Mouse (Mus musculus): Measurements from ENCODE around the gene Acot11.
"Not testable (repeated sequence)": the region's sequence is repeated elsewhere in the genome, so short reads cannot be mapped to it uniquely, and the experiment has no call there.

Acot11 gene

GRCm38 (mm10) chr4:106811162-106811561 is 6.4 kb upstream of the Acot11 start:
- DNase-seq (ENCODE audit: extremely low read depth, low read depth, low spot score): no peak

- DNase-seq (ENCODE audit: extremely low read depth, low read depth, low spot score): no peak
These were observed 5.2 kb upstream of the Acot11 start for GRCm38 (mm10) chr4:106810039-106810438.

DNA sequence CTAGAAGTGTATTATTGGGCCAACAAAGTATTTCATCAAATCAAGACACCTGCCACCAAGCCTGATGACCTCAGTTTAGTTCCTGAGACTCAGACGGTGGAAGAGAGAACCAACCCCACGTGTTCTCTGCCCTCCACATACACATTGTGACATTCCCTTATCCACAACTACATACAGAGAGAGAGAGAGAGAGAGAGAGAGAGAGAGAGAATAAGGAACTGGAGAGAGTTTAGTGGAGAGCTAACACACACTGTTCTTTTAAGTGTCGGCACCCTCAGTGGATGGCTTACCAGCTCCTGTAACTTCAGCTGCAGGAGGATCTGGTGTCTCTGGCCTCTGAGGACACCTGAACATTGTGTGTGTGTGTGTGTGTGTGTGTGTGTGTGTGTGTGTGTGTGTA is 2.5 kb upstream of the Acot11 start:
- no peak for DNase-seq (ENCODE audit: extremely low read depth, low read depth, low spot score)

DNA sequence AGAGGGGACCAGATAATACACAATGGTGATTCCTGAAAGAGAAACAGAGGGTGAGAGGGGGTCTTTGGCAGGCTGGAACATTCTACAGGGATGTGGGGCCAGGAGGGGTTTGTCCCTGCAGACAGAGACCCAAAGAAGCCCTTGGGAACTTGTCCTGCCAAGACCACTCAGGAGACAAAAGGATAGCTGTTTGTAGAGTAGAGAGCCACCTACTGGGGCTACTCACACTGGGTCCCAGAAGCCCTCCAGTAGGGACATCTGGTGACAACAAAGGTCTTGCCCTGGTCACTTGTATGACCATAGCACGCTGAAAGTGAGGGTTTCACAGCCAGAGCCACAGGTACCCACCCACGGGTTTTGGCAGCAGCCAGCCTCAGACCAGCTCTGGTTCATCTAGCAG is 1.1 kb upstream of the Acot11 start:
- DNase-seq (ENCODE audit: extremely low read depth, low read depth, low spot score): no peak

- DNase-seq (ENCODE audit: extremely low read depth, low read depth, low spot score): no peak
These were observed 443 bp downstream of the Acot11 start for GRCm38 (mm10) chr4:106804201-106804909.

GRCm38 (mm10) chr4:106803781-106804180 is 1.0 kb downstream of the Acot11 start:
- DNase-seq (ENCODE audit: extremely low read depth, low read depth, low spot score): no peak

- DNase-seq (ENCODE audit: extremely low read depth, low read depth, low spot score): no peak
These were observed 4.9 kb downstream of the Acot11 start for GRCm38 (mm10) chr4:106799772-106800336.

DNA sequence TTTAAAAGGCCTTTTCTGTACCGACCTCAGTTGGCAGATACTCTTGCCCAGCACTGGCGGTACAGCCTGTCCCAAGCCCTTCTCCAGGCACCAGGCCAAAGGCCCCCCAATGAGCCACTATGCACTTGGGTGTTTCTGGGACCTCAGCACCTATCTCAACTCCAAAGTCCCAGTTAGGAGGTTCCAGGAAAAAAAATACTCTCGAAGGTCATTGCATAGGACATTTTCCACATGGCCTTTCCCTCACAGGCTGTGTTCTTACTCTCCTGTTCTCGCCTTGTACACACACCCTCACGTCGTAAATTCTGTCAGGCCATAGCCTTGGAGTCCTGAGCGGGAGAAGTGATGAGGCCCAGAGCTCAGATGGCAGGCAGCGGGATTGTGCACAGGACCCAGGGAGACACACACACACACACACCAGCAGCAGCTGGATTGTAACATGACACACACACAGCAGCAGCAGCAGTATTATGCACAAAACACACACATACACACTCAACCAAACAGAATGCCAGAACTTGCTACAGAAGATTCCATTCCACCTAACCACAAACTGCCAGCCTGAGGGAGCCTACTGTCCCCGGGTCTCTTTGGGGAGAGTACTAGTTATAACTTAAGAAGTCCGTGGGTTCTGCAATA is 5.8 kb downstream of the Acot11 start:
- no peak for DNase-seq (ENCODE audit: extremely low read depth, low read depth, low spot score)

DNA sequence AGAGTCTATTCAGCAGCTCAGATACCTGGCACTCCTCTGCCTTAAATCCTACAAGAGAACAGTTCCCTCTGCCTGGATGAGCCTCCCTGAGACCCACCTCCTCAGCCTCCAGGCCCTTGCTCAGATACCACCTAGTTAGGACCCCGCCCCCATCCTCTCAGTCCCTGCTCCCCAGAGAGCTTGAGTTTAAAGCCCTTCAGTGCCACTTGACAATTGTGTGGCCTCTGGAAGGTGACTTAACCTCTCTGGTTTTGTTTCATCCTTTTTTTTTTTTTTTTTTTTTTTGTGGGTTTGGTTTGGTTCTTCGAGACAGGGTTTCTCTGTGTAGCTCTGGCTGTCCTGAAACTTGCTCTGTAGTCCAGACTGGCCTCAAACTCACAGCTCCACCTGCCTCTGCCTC is 9.5 kb downstream of the Acot11 start:
- DNase-seq (ENCODE audit: extremely low read depth, low read depth, low spot score): no peak

DNA sequence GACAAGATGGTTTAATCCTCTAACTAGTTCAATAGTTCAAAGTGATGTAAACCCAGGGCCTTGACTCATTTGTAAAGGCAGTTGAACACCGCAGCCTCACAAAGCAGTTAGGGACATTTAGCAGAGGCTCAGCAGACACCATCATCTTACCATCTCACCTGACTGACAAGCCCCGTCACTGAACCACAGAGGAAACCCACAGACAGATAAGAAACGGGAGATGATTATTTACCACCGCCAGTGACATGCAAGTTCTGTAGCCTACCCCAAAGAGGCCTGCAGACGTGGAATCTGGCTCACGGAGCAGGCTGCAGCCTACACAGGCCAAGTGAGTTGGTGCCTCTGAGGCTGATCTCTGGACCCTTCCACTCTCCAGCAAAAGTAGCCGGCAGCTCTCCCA is 10.6 kb downstream of the Acot11 start:
- no peak for DNase-seq (ENCODE audit: extremely low read depth, low read depth, low spot score)

DNA sequence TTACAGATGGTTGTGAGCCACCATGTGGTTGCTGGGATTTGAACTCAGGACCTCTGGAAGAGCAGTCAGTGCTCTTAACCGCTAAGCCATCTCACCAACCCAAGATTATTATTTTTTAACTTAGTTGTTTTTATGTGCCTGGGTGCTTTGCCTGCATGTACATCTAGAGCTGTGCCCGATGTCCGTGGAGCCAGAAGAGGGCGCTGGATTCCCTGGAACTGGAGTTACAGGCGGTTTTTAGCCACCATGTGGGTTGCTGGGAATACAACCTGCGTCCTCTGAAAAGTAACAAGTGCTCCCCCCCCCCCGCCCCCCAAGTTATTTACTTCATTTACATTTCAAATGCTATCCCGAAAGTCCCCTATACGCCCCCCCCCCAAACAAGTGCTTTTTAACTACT is 11.0 kb downstream of the Acot11 start:
- not testable (repeated sequence) for DNase-seq (ENCODE audit: extremely low read depth, low read depth, low spot score)

GRCm38 (mm10) chr4:106792276-106792675 is 12.5 kb downstream of the Acot11 start:
- DNase-seq (ENCODE audit: extremely low read depth, low read depth, low spot score): no peak

- DNase-seq (ENCODE audit: extremely low read depth, low read depth, low spot score): no peak
These were observed 13.9 kb downstream of the Acot11 start for GRCm38 (mm10) chr4:106790938-106791337.

DNA sequence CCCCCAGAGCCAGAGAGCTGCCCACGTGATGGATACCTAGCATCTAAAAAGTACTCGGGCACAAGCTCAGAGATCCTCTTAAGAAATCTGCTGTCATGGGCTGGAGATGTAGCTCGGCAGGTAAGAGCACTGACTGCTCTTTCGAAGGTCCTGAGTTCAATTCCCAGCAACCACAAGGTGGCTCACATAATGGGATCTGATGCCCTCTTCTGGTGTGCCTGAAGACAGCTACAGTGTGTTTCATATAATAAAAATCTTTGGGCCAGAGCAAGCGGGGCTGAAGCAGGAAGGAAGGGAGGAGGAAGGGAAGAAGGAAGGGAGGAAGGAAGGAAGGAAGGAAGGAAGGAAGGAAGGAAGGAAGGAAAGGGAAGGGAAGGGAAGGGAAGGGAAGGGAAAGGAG is 14.6 kb downstream of the Acot11 start:
- DNase-seq (ENCODE audit: extremely low read depth, low read depth, low spot score): not testable (repeated sequence)

DNA sequence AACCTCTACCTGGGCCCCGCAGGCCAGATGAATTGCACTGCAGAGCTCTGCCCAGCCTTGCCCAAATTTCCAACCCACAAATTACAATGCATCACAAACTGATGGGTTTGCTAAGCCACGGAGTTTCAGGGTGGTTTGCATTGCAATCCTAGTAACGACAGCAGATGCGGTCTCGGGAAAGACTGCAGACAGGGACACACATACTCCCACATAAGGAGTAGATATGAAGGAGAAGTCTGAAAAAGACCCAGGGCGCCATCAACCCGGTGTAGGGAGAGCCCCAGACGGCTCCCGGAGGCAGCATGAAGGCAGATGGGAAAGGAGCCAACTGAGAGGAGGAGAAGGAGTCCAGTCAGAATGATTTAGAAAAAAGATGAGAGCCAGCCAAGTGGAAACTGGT is 15.1 kb downstream of the Acot11 start:
- no peak for DNase-seq (ENCODE audit: extremely low read depth, low read depth, low spot score)

DNA sequence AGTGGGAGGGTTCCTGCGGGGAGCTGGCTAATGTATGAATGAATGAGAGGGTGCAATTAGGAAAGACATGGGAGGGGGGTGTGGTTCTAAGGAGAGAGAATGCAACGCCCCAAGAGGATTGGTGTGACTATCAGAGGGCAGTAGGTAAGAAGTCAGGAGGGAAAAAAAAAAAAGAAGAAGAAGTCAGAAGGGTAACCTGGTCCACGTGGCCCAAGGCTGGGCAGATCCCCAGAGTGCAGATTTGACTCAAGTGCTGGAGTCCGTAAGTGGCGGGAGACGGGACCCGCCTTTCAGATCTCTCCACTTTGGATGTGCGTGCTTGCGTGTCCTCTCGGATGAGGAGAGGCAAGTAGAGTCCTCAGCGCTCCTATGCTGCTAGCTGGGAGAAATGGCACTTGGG is 16.2 kb downstream of the Acot11 start:
- DNase-seq (ENCODE audit: extremely low read depth, low read depth, low spot score): no peak

DNA sequence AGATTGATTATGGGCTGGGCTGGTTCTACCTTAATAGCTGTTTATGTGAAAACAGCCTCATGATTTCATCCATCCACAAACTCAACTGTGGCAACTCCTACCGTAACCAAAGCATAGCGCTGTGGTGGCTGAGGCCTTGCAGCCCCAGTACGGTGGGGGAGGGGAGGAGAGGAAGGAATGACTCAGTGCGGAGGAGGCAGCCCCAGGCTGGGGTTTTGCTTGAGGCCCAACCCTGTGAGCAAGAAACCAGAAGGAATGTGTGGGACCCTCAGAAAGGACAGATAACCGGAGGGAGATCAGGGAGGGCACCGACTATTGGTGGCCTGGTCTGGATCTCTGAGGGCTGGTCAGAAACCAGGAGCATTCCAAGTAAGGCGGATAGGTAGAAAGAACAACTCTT is 17.0 kb downstream of the Acot11 start:
- DNase-seq (ENCODE audit: extremely low read depth, low read depth, low spot score): no peak

- no peak for DNase-seq (ENCODE audit: extremely low read depth, low read depth, low spot score)
These were observed 18.9 kb downstream of the Acot11 start for GRCm38 (mm10) chr4:106785753-106786540.

GRCm38 (mm10) chr4:106785345-106785744 is 19.5 kb downstream of the Acot11 start:
- DNase-seq (ENCODE audit: extremely low read depth, low read depth, low spot score): no peak

GRCm38 (mm10) chr4:106784806-106785205 is 20.0 kb downstream of the Acot11 start:
- no peak for DNase-seq (ENCODE audit: extremely low read depth, low read depth, low spot score)

GRCm38 (mm10) chr4:106783137-106783536 is 21.7 kb downstream of the Acot11 start:
- no peak for DNase-seq (ENCODE audit: extremely low read depth, low read depth, low spot score)

- DNase-seq (ENCODE audit: extremely low read depth, low read depth, low spot score): no peak
These were observed 24.8 kb downstream of the Acot11 start for GRCm38 (mm10) chr4:106780045-106780444.

All from fat pad, adult 2 months (tissue).